Mouse (Mus musculus) G1E (cell line): ENCODE results near the gene Serbp1. TPM values are rescaled to one million over a fixed set of nuclear protein-coding genes. Genes with fewer than 3 reads are reported as not detected.

ENCODE experiments used
- ATAC-seq: 2 replicates; pipeline ENCODE4 v1.8.0; 2016; ENCODE audit warnings: mild to moderate bottlenecking; ENCODE audit not compliant: insufficient number of reproducible peaks, poor library complexity, low FRiP score, severe bottlenecking; ENCODE audit errors: extremely low read depth
- DNase-seq: peaks from one replicate; pipeline ENCODE4 v3.0.0; 2012; ENCODE audit warnings: low spot score
- H3K27me3 ChIP-seq: 2 replicates; pipeline ENCODE4 v1.6.1; 2012; ENCODE audit warnings: mild to moderate bottlenecking, low read length, inconsistent platforms; ENCODE audit not compliant: insufficient read depth
- H3K36me3 ChIP-seq: replicated peaks from 2 replicates; pipeline ENCODE3; 2012; ENCODE audit warnings: mild to moderate bottlenecking, inconsistent platforms
- H3K4me1 ChIP-seq: 2 replicates; pipeline ENCODE4 v1.6.1; 2012; ENCODE audit warnings: low read depth, low read length, inconsistent platforms, mixed read lengths; ENCODE audit not compliant: insufficient read depth
- H3K4me3 ChIP-seq: 2 replicates; pipeline ENCODE4 v1.5.1; 2012; ENCODE audit warnings: low read depth, mild to moderate bottlenecking, inconsistent platforms, low read length, moderate library complexity, mixed read lengths
- H3K9me3 ChIP-seq: replicated peaks from 2 replicates; pipeline ENCODE4 v1.6.1; 2012; ENCODE audit warnings: inconsistent platforms
- CTCF ChIP-seq: IDR thresholded peaks from 2 replicates; pipeline ENCODE4 v1.5.1; 2012; ENCODE audit warnings: low read depth, low read length, inconsistent platforms, mixed read lengths
- GATA1 ChIP-seq: IDR thresholded peaks from 2 replicates; pipeline ENCODE4 v1.6.1; 2012; ENCODE audit warnings: borderline replicate concordance, low read length, inconsistent platforms, mixed read lengths
- GATA2 ChIP-seq: IDR thresholded peaks from 2 replicates; pipeline ENCODE4 v1.6.1; 2012; ENCODE audit warnings: low read depth, low read length, inconsistent platforms, borderline replicate concordance
- POLR2AphosphoS5 ChIP-seq: IDR thresholded peaks from 2 replicates; pipeline ENCODE4 v1.6.1; 2012; ENCODE audit warnings: low read depth, low read length, inconsistent platforms; ENCODE audit not compliant: insufficient replicate concordance
- TAL1 ChIP-seq: conservative IDR thresholded peaks from 2 replicates; pipeline ENCODE4 v1.6.1; 2012; ENCODE audit warnings: low read depth, low read length, inconsistent platforms, mixed read lengths
- polyA plus RNA-seq: library from polyadenylated mRNA; stranded (reverse); fragments of >175 nt; gene quantifications from 2 replicates; pipeline ENCODE4 v1.2.3, GENCODE M21; 2012
- total RNA-seq, 2 experiments: library from RNA; stranded (forward) in 1 of 2; stranded (reverse) in 1 of 2; fragments of 200-1000 nt in 1 of 2; fragments of >200 nt in 1 of 2; fragmentation: Nextera tagmentation in 1 of 2; gene quantifications; 2 replicates each; pipeline ENCODE4 v1.2.3; 2014 to 2017

The Serbp1 gene
- total and polyA plus RNA-seq, 3 experiments: 1,171 to 2,449 (median 1,473) TPM

GRCm38 (mm10) chr6:67317068-67317467, 79.1 kb downstream of the Serbp1 start:
- DNase-seq (no peak), ATAC-seq (no peak)
- Histone ChIP-seq H3K27me3 (no peaks in the 10 kb centered on the region), H3K9me3 (no peaks in the 10 kb centered on the region), H3K4me1 (peaks cover 37% of the 10 kb centered on the region), H3K36me3 (peaks cover 4% of the 10 kb centered on the region), H3K4me3 (no peak overlapping the region)
- TF ChIP-seq CTCF (no peak), GATA1 (no peak), GATA2 (no peak), POLR2AphosphoS5 (no peak), TAL1 (no peak)

DNA sequence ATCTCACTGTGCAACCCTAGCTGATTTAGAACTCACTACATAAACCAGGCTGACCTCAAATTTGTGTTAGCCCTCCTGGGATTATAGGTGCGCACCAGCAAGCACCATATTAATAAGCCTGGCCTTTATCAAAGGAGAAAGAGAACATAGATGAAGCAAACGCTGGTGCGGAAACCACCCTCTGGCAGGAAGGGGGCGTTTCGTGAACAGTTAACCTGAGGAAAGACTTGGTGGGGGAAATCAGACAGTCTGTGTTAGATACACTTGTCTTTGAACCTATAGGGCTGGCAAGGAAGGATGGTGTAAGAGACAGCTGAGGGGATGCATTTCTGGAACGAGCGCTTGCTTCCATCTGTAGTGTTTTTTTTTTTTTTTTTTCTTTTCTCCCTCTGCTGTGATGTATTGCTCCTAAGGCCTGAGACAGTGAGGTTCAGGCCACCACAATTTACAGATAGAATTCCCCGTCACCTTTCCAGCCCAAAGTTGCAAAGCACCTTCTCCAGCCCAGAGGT, 79.9 kb downstream of the Serbp1 start:
- no peaks in the 10 kb centered on the region for H3K27me3 ChIP-seq

DNA sequence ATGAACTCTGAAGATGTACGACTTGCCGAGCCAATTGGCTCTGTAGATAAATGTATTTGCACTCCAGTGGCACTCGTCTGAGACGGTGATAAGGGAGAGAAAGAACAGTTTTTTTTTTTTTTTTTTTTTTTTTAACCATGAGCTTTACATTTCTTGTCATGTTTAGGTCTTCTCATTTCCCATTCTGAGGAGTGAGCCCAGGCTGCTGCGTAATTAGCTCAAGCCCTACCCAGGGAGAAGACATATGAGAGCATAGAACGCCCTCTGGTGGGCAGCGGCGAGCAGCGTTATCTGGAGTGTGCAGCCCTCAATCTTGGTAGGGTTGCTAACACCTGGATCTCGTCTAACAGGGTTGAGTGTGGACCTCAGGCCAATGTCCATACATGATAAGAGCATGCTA, 80.5 kb downstream of the Serbp1 start:
- Histone ChIP-seq H3K9me3 (no peaks in the 10 kb centered on the region), H3K4me3 (no peak overlapping the region; the same call in 1 of the 2 replicates), H3K27me3 (no peaks in the 10 kb centered on the region), H3K36me3 (peaks cover 4% of the 10 kb centered on the region), H3K4me1 (peaks cover 37% of the 10 kb centered on the region)
- TF ChIP-seq GATA1: no peak
- peak; percentile 39; the same call in 1 of the 2 replicates for TF ChIP-seq TAL1
- TF ChIP-seq CTCF: peak; percentile 72
- ATAC-seq (peak; percentile 87), DNase-seq (peak; percentile 34)

More for the DNA sequence above, 79.9 kb downstream of the Serbp1 start:
- TF ChIP-seq POLR2AphosphoS5 (no peak), GATA2 (no peak), TAL1 (no peak), CTCF (no peak), GATA1 (no peak)
- ATAC-seq: no peak
- Histone ChIP-seq H3K4me3 (no peak overlapping the region), H3K4me1 (peaks cover 37% of the 10 kb centered on the region), H3K36me3 (peaks cover 4% of the 10 kb centered on the region), H3K9me3 (no peaks in the 10 kb centered on the region)
- DNase-seq: no peak

DNA sequence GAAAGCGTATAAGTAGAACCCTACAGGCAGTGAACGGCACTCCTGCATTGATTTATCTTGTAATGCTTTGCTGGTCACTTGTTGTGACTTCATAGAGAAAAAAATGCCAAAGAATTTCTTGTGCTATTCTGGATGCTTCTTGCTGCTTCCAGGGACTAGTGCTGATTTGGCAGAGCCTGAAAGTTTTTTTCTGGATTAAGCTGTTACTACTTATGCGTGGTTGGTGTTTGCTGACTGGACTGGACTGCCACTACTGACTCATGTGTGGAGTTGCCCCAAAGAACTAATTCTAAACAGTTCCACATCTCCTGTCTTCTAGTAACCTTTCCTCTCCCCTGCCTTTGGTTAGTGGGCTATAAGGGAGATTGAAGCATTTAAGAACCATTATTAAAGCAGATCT, 85.8 kb downstream of the Serbp1 start:
- Histone ChIP-seq H3K27me3 (no peaks in the 10 kb centered on the region), H3K4me1 (peaks cover 12% of the 10 kb centered on the region), H3K36me3 (peaks cover 2% of the 10 kb centered on the region), H3K4me3 (no peak overlapping the region), H3K9me3 (no peaks in the 10 kb centered on the region)
- no peak for DNase-seq
- TF ChIP-seq GATA2: no peak
- no peak for TF ChIP-seq GATA1
- TF ChIP-seq TAL1: no peak
- no peak for TF ChIP-seq POLR2AphosphoS5
- no peak for TF ChIP-seq CTCF
- ATAC-seq: no peak

DNA sequence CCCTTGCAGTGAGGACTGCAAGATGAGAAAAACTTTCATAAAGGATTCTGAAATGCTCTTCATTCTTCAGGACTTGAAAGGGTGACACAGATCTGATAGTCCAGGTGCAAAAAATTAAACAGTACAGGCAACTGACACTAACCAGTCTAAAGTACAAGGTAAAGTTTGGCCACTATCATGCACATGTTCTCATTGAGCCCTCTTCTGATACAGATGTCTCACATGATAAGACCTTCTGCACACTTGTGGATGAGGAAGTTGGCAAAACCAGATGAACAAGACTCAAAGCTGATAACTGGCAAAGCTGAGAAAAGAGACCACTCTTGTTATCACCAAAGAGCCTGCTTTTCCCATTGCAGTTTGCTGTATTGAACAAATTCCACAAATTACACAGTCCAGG, 100.0 kb downstream of the Serbp1 start:
- TF ChIP-seq GATA1: no peak
- TF ChIP-seq GATA2: 0 out of 2 replicates have a peak, but pooled peaks have one; percentile 28
- peak; percentile 96 for TF ChIP-seq TAL1
- DNase-seq: peak; percentile 35

DNA sequence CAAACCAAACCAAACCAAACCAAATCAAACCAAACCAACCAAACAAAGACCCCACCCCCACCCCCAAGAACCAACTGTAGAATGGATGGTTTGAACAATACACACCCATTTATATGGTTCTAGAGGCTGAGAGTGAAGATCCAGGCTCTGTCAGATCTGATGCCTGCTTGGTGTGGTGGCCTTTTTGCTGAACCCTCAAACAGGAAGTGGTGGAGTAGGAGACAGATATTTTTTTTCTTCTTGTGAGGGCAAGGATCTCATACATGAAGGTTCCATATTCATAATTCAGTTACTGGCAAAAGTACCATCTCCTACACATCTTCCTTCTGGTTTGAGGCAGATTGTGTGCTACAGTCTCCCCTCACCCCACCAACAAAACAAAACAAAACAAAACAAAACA, 101.5 kb downstream of the Serbp1 start:
- DNase-seq (no peak), ATAC-seq (no peak)
- TF ChIP-seq TAL1 (no peak), GATA2 (no peak), GATA1 (no peak), POLR2AphosphoS5 (no peak), CTCF (no peak)
- Histone ChIP-seq H3K4me3 (no peak overlapping the region), H3K9me3 (no peaks in the 10 kb centered on the region), H3K36me3 (peaks cover 2% of the 10 kb centered on the region), H3K4me1 (peaks cover 60% of the 10 kb centered on the region), H3K27me3 (no peaks in the 10 kb centered on the region)

More for the DNA sequence above, 100.0 kb downstream of the Serbp1 start:
- Histone ChIP-seq H3K27me3 (no peaks in the 10 kb centered on the region), H3K36me3 (peaks cover 2% of the 10 kb centered on the region), H3K4me1 (peaks cover 69% of the 10 kb centered on the region), H3K4me3 (no peak overlapping the region; the same call in 1 of the 2 replicates), H3K9me3 (no peaks in the 10 kb centered on the region)
- ATAC-seq: peak; percentile 95

Other genes with a start within 250 kb of the Serbp1 start
- gene Gadd45a, start 200.7 kb upstream of the Serbp1 start, total RNA-seq (2014; fragmentation: Nextera tagmentation): 118 and 134 TPM in 2 replicates
- 110 and 118 TPM in 2 replicates for gene Gadd45a, start 200.7 kb upstream of the Serbp1 start, total RNA-seq (2017)
- gene Gadd45a, start 200.7 kb upstream of the Serbp1 start, polyA plus RNA-seq: 111 and 121 TPM in 2 replicates
- gene Il12rb2, start 138.0 kb downstream of the Serbp1 start, total RNA-seq (2014; fragmentation: Nextera tagmentation): 3.1 and 4.7 TPM in 2 replicates
- gene Il12rb2, start 138.0 kb downstream of the Serbp1 start, total RNA-seq (2017): 0.27 and 0.29 TPM in 2 replicates
- gene Il12rb2, start 138.0 kb downstream of the Serbp1 start, polyA plus RNA-seq: 0.10 and 0.15 TPM in 2 replicates